Mouse (Mus musculus) gastrocnemius, adult 2 months (tissue): Measurements from ENCODE around the gene Gfpt1. TPM values are rescaled to one million over a fixed set of nuclear protein-coding genes. Genes with fewer than 3 reads are reported as not detected.
A peak's percentile ranks its signal among the peaks of the same experiment; 100 is the strongest.

Experiments used
- DNase-seq: peaks from one replicate; pipeline ENCODE4 v3.0.0; 2022
- H3K27ac ChIP-seq: fragments of 200-600 bp; 2 replicates; pipeline ENCODE4 v1.8.1; 2022; ENCODE audit warnings: mild to moderate bottlenecking
- H3K4me3 ChIP-seq: fragments of 200-600 bp; 2 replicates; pipeline ENCODE4 v1.8.1; 2022; ENCODE audit warnings: mild to moderate bottlenecking, moderate library complexity
- CTCF ChIP-seq: fragments of 200-600 bp; IDR thresholded peaks from 2 replicates; pipeline ENCODE4 v1.8.1; 2022; ENCODE audit warnings: antibody characterized with exemption, mild to moderate bottlenecking, moderate library complexity
- intact Hi-C: fragments of 180-260 bp; cut with DNase I; formaldehyde crosslinking; loops from one replicate; pipeline ENCODE4 v1.15.1; 2025
- total RNA-seq, 2 experiments: library from RNA; stranded (reverse); gene quantifications; 2 replicates each; pipeline ENCODE4 v1.2.3; 2021

Gene Gfpt1
- total RNA-seq, 2 experiments from 2014 or later = 31.0 to 35.8 TPM

GRCm38 (mm10) chr6:87133966-87134546 lies 91.4 kb downstream of the Gfpt1 start:
- no peak for TF ChIP-seq CTCF
- Histone ChIP-seq H3K27ac (no peak overlapping the region), H3K4me3 (no peak overlapping the region)
- DNase-seq = no peak
- intact Hi-C loops = no loop called here

DNA sequence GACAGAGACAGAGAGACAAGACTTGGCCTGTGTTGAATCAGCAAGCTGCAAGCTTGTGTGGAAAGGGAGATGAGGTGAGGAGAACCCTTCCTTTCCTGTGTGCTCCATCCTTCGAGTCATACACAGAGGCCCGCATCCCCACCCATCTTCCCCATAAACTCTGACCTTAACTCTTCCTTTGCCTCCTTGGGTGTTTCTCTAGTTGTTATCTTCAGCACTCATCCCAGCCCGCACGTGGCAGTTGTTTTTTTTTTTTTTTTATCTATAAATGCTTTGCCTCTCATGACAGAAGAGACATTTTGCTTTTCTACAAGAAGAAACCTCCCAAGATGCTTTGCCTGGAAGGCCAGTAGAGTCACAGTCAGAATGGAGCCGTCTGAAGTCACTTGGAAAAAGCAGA lies 95.8 kb downstream of the Gfpt1 start:
- no peak for TF ChIP-seq CTCF
- H3K4me3 ChIP-seq = no peak overlapping the region
- no peak for DNase-seq
- intact Hi-C loops = no loop called here
- no peak overlapping the region for H3K27ac ChIP-seq

- intact Hi-C loops = no loop called here
- peak overlapping the region; percentile 39 for H3K4me3 ChIP-seq
- DNase-seq = no peak
- peak overlapping the region; percentile 56 for H3K27ac ChIP-seq
- TF ChIP-seq CTCF = no peak
These were observed 97.3 kb downstream of the Gfpt1 start for GRCm38 (mm10) chr6:87139796-87140553.

Other genes starting within 250 kb of the Gfpt1 start
- gene Anxa4, start 249.3 kb upstream of the Gfpt1 start, total RNA-seq = 10 to 100 TPM; 18.7 to 21.4 TPM
- gene Aak1, start 193.3 kb upstream of the Gfpt1 start, total RNA-seq = 10 to 100 TPM; 32.0 to 44.5 TPM
- 10 to 100 TPM; 55.1 to 66.5 TPM for gene Nfu1, start 33.6 kb upstream of the Gfpt1 start, total RNA-seq
- gene D6Ertd527e, start 61.9 kb downstream of the Gfpt1 start, total RNA-seq = not detected